Mouse (Mus musculus) T-helper 17 cell (primary cell): ENCODE results near the gene Arhgap30.

Experiments used
- in situ Hi-C, 2 experiments: fragments of 300-600 bp; cut with MboI, MseI; formaldehyde crosslinking; loops; 1 replicate in 1 of 2; 2 replicates in 1 of 2; pipeline ENCODE4 v1.15.1; 2025; ENCODE audit warnings: high pct_unique_total_duplicates in 2 of 2

The Arhgap30 gene

DNA sequence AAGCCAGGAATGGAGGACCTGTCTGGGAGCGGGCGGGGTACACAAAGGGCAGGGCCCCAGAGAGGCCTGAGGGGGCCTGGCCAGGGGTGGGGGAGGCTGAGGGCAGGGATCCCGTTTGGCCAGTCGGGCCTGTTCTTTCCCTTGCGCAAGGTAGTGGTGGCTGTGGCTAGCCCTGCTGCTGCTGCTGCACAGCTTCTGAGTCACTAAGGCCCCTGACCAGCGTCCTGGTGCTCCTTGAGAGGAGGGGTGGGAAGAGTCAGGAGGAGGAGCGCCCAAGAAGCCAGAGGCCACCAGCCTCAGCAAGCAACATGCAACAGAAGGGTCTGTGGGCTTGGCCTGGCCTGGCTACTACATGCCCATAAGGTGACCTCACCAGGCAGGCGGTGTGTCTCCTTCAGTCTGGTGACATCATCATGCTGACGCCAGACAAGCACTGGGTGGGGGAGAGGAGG is 13.1 kb upstream of the Arhgap30 start:
- in situ Hi-C loops: no loop called here

DNA sequence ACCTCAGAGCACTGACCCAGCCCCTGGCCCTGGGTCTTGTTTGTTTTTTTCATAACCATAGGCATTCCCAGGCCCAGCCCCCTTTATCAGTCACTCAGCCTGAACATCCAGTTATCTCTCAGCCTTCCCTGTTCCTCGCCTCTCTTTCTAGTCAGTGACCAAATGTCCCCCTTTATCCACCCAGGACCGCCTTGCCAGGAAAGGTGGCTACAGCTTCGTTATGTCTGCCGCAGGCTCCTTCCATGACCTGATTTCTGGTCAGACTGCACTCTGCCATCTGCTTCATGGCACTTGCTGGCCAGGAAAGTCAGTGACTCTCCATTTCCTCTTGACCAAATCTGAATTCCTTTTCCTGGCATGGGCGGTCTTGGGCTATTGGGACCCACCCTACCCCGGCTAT is 10.5 kb upstream of the Arhgap30 start:
- in situ Hi-C loops: no loop called here

DNA sequence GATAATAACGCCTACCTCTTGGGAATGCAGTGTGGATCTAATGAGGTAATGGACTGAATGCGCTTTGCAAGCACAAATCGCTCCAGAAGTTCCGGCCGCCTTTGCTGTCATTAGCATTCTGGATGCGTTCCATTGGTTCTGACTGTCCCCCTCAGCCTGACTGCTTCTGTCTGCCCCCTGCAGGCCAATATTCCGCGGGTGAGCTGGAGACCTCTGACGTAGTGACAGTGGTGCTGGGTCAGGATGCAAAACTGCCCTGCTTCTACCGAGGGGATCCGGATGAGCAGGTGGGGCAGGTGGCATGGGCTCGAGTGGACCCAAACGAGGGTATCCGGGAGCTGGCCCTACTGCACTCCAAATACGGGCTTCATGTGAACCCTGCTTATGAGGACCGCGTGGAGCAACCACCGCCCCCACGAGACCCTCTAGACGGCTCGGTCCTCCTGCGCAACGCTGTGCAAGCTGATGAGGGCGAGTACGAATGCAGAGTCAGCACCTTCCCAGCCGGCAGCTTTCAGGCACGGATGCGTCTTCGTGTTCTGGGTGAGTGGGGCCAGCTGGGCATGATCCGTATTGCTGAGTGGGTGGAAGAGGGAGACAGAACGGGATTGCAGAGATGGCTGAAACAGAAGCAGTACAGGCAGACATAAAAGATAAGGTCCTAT is 8.7 kb upstream of the Arhgap30 start:
- in situ Hi-C loops: no loop called here

DNA sequence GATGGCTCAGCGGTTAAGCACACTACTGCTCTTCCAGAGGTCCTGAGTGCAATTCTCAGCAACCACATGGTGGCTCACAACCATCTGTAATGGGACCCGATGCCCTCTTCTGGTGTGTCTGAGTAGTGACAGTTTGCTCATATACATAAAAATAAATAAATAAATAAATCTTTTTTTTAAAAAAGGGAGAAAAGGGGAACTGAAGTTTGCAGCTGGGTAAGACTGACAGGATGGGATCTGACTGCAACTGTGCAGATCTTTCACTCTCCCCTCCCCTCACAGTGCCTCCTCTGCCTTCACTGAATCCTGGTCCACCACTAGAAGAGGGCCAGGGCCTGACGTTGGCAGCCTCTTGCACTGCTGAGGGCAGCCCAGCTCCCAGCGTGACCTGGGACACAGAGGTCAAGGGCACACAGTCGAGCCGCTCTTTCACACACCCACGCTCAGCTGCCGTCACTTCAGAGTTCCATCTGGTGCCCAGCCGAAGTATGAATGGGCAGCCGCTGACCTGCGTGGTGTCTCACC is 6.6 kb upstream of the Arhgap30 start:
- in situ Hi-C loops: no loop called here

DNA sequence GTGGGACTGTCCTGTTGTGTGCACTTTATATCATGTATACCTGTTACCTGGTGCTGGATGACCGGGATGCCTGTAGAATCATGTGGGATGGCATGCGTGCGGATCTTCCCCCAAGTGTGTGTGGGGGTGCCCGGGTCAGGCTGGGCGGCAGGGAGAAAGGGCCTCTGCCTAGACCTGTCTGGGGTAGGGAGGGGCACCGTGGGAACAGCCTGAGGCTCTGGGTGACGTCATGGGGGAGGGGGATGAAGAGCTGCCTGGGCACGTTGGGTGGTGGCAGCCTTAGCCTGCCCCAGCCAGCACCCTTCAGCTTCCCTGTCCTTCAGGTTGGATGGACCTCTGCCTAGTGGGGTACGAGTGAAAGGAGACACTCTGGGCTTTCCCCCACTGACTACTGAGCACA is 4.4 kb upstream of the Arhgap30 start:
- in situ Hi-C loops: no loop called here

DNA sequence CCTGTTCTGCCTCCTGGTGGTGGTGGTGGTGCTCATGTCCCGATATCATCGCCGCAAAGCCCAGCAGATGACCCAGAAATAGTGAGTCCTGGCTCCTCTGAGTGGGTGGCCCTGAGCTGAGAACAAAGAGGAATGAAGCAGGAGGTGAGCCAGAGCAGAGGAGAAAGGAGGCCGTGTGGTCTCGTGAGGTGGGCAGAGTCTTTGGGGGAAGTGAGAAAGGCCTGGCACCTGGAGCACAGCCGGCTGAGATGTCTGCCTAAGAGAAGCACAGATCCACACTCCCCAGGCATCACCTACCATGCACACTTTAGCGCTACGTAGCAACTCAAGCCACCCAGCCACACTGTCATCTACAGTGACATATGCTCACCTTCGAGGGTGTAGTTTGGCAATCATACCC is 3.6 kb upstream of the Arhgap30 start:
- in situ Hi-C loops: no loop called here

DNA sequence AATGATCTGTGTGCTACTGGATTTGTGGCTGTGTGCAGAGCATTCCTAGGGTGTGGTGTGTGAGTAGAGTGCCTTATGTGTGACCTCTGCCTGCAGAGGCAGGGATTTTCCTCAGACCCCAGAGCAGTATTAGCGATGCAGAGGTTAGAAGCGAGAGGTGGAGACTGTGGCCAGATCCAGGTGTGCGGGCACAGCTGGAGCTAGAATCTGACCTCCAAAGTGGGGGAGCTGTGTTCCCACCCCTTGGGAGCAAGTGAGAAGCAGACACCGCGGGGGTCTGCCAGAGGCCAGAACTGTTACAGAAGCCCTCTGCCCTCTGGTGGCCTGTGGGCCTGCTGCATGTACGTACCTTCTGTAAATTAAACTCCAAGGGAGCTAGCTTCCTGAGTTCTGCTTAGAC is 1.7 kb upstream of the Arhgap30 start:
- in situ Hi-C loops: no loop called here

DNA sequence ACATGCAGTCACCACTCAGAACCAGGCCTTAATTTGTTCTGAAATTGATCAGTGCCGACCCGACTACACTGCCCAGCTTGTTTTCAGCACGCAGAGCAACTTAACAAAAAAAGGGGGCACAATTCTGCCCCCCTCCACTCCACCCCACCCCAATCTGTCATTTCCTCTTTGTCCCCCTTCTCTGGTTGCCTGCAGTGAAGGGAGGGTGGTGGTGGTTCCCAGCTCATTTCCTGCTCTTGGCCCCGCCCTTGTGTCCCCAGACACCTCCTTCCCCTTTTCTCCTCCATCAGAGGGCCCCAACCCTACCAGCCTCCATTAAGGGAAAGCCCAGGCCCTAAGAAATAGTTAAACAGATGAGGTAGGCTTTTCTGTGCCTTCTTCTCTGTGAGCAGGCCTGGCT is 1.3 kb downstream of the Arhgap30 start:
- in situ Hi-C loops: no loop called here

DNA sequence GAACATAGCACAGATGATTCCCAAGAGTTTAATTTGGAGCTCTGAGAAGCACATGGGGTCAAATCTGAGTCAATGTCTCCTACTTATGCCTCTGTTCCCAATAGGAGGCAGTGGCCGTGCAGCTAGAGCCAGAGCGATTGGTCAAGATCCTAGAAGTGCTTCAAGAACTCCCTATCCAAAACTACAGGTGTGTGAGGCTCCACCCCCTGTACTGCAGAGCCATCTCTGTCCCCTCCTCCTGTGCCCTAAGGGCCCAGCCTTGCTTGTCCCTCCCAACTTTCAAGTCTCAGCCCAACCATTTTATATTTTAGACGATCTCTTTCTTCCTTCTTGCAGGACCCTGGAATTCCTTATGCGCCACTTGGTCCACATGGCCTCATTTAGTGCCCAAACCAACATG is 13.1 kb downstream of the Arhgap30 start:
- in situ Hi-C loops: no loop called here

DNA sequence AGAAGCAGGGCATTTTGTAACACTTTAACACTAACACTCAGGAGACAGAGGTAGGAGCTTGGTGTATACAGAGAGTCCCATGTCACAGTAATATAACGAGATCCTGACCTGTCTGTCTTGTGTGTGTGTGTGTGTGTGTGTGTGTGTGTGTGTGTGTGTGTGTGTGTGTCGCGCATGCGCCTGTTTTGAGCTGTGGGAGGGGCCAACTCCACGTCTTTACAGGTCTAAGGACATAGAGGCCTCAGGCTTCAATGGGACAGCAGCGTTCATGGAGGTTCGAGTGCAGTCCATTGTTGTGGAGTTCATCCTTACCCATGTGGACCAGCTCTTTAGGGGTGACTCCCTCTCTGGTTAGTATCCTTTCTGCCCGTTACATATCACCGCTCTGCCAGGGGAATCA is 14.2 kb downstream of the Arhgap30 start:
- in situ Hi-C loops: no loop called here

DNA sequence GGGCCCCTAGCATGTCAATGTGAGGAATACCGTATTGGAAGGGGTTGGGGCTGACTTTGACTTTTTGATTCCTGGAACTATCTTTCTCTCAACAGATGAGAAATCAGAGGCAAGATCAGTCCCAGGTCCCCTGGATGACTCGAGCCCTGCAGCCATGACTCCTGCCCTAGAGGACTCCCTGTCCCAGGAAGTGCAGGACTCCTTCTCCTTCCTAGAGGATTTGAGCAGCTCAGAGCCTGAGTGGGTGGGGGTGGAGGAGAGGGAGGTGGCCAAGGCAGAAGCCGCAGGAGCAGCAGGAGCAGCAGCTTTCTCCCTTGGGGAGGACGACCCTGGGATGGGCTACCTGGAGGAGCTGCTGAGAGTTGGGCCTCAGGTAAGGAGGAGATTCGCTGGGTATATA is 18.5 kb downstream of the Arhgap30 start:
- in situ Hi-C loops: no loop called here

DNA sequence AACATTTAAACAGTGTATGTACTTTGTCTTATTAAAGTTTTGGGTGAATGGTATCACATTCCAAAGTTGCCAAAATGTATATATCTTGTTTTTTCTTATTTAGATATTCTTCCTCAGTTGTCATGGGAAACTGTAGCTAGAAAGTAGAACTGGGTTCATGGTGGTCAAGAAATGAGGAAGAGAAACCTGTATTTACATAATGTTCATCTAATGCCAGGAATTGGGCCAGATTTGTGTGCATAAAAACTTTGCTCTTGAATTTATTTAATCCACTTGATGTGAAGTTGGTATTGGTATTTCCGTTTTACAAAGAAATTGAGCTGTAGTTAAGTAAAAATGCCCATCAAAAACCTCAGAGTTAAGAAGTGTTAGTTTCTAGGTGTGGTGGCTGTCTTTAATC is 21.5 kb downstream of the Arhgap30 start:
- in situ Hi-C loops: no loop called here

DNA sequence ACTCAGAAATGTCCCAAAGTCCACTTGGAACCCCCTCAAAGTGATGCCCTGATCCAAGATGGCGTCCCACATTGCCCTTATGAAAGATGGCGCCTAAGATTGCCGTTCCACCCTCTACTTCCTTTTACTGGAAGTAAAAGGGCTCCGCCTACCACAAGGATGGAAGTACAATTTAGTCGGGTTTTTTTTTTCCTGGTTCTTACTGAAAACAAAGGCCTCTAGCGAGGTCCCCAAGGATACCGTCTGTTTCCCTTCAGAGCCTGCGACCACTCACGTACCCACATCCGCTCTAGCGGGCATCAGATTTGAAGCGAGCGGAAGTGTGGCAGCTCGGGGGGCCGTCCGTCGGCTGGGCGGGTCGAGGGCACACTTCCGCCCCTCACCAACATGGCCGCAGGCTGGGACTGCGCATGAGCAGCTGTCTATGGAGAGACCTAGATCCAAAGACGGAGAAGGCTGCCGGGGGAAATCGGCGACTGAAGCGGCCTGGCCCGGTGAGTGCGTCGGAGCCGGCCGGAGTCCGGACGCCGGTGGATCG is 22.3 kb downstream of the Arhgap30 start, which contains the start of gene Usf1:
Gene Usf1, plus strand, starts transcription at position 367 of the 538 bp plus-strand sequence.
- in situ Hi-C loops: no loop called here

DNA sequence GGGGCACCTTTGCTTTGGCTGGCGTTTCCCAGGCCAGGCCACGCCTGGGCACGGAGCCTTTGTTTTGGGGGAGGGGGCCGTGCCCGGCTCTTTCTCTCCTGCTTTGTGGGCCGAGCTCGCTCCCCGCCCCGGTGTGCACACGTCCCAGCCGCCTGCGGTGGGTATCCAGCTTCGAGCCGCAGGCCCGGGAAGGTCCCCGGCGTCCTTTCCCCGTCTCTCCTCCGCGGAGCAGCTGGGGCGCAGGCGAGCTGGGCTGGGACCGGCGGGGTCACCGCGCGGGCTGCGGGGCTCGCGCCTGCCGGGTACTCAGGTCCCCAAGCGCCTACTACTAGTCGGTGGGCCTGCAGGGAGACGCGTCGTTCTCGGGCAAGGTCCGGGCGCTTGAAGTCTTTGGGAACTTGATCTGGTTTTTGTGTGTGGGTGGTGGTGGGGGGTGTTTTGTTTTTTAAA is 22.8 kb downstream of the Arhgap30 start:
- in situ Hi-C loops: no loop called here

DNA sequence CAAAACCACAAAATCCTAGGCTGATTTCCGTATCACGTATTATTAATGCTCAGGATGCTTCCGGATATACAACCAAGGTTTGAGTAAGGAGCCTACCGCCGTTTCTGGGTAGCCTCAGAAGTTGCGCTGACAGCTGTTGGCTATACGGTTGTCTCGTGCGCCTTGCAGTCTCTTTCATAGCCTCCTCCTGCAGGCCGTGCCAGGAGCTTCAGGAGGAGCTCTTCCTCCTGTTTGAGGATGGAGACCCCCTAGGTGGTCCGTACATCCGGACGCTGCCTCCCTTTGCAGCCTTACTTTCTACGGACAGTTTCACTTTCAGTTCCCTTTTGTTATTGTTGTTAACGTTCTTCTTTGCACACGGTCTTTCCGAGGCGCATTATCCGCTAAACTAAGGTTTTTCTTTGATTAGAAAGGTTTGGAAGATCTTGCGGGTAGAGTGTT is 23.3 kb downstream of the Arhgap30 start:
- in situ Hi-C loops: no loop called here

DNA sequence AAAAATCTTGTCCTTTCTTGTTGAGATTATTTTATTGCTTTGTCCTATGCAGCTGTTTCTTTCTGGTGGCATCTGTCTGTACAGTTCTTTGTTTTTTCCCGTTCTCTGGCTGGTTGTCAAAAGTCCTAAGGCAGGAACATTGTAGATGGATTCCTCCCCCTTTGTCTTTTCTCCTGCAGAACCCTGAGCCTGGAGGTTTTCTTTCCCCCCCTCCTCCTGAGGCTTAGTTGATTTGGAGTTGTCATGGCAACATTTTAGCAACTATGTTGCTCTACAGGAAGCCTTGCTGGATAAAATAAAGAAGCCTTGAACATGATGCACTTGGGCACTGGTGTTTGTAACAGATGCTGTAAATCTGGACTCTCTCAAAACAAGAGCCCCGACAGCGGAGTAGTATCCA is 23.7 kb downstream of the Arhgap30 start:
- in situ Hi-C loops: no loop called here

DNA sequence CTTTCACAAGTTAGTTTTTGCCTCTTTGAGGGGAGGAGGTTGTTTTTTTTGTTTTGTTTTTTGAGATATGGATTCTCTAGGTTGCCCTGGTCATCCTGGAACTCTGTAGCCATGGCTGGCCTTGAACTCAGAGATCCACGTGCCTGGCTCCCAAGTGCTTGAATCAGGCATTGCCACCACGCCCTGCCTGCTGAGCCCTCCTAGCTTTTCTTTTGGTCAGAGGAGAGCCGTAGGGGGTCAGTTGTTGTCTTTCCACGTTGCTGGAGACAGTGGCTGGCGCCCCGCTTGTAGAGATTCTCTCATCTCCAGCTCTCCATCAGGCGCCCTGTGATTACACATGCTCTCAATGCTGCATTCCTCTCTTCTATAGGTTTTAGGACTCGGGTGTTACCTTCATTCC is 24.9 kb downstream of the Arhgap30 start:
- in situ Hi-C loops: no loop called here

DNA sequence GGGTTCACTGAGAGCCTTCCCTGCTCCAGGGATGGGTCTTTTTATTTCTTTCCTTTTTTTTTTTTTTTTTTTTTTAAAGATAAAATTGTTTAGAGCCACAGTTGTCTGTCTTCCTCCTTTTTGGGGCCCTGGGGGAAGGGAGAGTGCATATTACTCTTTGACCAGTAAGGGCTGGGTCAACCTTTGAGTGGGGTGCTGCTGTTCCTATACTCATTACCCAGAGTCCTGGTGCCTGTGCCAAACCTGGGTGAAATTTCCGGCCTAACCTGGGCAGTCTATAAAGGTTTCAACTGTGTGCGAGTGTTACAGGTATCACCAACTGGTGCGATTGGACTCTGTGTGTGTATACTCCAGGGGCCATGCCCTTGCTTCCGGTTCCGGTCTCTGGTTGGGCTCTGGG is 29.9 kb downstream of the Arhgap30 start, which contains the start of gene Tstd1:
Gene Tstd1, plus strand, starts transcription at position 213 of the 400 bp plus-strand sequence.
- in situ Hi-C loops: no loop called here

DNA sequence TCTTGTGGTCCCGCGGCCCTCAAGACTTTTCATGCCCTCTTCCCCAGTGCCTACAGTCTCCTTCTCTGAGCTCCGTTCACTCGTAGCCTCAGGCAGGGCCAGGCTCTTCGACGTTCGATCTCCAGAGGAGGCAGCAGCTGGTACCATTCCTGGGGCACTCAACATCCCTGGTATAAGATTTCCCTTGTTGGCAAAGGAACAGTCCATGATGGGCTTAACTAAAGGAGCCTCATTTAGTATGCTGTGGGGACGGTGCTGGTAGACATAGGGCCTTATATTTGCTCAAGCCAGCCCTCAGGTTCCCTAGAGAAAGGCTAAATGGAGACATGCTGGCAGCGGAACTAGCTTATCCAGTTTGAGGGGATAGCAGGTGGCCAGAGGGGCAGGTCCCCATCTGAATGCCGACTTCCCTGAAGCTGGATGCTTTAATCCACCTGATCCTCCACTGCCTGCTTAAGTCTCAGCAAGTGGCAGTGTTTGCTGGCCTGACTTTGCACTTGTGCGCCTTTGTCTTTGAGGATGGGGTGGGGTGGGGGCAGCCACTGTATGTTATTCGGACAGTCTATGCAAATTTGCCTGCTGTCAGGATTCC is 30.6 kb downstream of the Arhgap30 start:
- in situ Hi-C loops: no loop called here

DNA sequence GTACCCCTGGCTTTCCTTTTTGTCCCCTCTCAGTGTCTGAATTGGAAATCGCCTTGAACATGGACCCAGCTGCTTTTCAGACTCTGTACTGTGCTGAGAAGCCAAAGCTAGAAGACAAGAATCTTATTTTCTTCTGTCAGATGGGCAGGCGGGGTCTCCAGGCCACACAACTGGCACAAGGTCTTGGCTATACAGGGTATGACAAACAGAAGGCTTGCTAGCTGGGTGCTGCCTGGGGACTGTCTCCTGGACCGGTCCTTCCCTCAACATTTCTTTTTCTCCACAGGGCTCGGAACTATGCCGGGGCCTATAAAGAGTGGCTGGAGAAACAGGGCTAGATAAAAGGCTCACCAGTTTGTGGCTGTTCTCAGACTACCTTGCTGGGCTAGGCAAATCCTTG is 31.2 kb downstream of the Arhgap30 start:
- in situ Hi-C loops: no loop called here

DNA sequence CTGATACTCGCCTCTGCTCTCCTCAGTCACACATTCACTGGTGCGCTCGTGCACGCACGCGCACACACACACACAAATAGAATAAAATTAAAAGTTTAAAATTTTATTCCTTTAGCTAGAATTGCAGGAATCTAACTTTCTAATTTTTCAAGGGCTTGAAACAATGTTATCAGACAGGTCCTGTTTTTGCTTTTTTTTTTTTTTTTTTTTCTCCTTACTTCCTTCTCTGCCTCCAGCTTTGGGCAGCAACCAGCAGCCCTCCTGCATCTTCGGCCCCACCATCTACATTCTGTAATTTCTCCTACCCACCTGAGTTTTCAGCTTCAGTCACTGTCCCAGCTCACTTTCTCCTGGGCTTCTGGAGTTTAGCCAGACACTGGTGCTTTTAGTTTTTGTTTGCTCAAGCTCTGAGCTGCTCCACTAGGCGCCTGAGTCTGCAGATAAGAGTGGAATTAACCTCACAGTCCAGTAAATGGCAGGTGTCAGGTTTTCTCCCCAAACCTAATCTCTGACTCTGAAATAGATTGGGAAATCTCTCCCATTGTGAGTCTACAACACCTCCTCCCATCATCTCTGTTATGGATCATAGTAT is 33.8 kb downstream of the Arhgap30 start:
- in situ Hi-C loops: no loop called here

DNA sequence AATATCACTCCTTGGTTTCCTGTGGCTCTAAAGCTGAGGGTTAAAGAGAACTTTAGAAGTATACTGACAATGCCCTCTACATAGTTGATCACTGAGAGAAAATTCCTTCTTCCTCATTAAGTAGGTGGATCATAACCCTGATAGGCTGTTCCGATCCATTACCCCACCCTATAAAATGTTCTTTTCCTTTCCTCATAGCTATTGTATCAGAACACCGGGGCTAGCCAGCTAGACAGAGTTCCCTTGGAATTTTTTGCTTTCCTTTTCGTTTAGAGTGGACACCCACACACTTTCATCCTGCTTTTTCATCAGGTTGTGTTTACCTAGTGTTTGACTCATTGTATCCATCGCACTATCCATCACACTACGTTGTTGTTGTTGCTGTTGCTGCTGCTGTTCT is 35.9 kb downstream of the Arhgap30 start:
- in situ Hi-C loops: no loop called here
